Mouse (Mus musculus) C2C12 (cell line): ENCODE measurements at regions not wholly inside any gene's neighbourhood (a gene's known extent, or its start where the extent isn't known, plus 50 kb on each side); places are given as distances from the start of the nearest gene placed in this dataset.

Experiments
- H3K27me3 ChIP-seq: one replicate; pipeline ENCODE4 v1.6.1; 2011; ENCODE audit not compliant: control insufficient read depth, insufficient read depth, insufficient read length
- H3K36me3 ChIP-seq: one replicate; pipeline ENCODE4 v1.6.1; 2011; ENCODE audit not compliant: control insufficient read depth, insufficient read depth
- H3K4me3 ChIP-seq: one replicate; pipeline ENCODE4 v1.5.1; 2011; ENCODE audit warnings: mild to moderate bottlenecking, control low read depth; ENCODE audit not compliant: poor library complexity, insufficient read depth, severe bottlenecking
- H3K79me2 ChIP-seq: one replicate; pipeline ENCODE4 v1.6.1; 2011; ENCODE audit not compliant: control insufficient read depth, insufficient read depth
- H3K79me3 ChIP-seq: one replicate; pipeline ENCODE4 v1.6.1; 2011; ENCODE audit warnings: low read depth, control low read depth
- H3ac ChIP-seq: one replicate; pipeline ENCODE3; 2011; ENCODE audit warnings: low read depth; ENCODE audit not compliant: control insufficient read depth, insufficient read length
- CEBPB ChIP-seq: IDR thresholded peaks from one replicate; pipeline ENCODE4 v1.6.1; 2011; ENCODE audit warnings: low read depth, mild to moderate bottlenecking, control low read depth, moderate library complexity
- CTCF ChIP-seq: IDR thresholded peaks from one replicate; pipeline ENCODE4 v1.5.1; 2011; ENCODE audit not compliant: control insufficient read depth, insufficient read depth, insufficient read length
- FOSL1 ChIP-seq: IDR thresholded peaks from one replicate; pipeline ENCODE4 v1.8.0; 2011; ENCODE audit warnings: mild to moderate bottlenecking, low read length; ENCODE audit not compliant: poor library complexity, insufficient read depth, severe bottlenecking
- MAX ChIP-seq: IDR thresholded peaks from one replicate; pipeline ENCODE4 v1.6.1; 2011; ENCODE audit warnings: mild to moderate bottlenecking, control low read depth
- MYOD1 ChIP-seq: IDR thresholded peaks from one replicate; pipeline ENCODE4 v1.6.1; 2011; ENCODE audit warnings: low read depth; ENCODE audit not compliant: control insufficient read depth, insufficient read length
- MYOG ChIP-seq: IDR thresholded peaks from one replicate; pipeline ENCODE4 v1.6.1; 2011; ENCODE audit not compliant: control insufficient read depth, insufficient read length; ENCODE audit errors: extremely low read depth
- USF1 ChIP-seq: IDR thresholded peaks from one replicate; pipeline ENCODE4 v1.6.1; 2011; ENCODE audit warnings: low read depth, mild to moderate bottlenecking, control low read depth, moderate library complexity

DNA sequence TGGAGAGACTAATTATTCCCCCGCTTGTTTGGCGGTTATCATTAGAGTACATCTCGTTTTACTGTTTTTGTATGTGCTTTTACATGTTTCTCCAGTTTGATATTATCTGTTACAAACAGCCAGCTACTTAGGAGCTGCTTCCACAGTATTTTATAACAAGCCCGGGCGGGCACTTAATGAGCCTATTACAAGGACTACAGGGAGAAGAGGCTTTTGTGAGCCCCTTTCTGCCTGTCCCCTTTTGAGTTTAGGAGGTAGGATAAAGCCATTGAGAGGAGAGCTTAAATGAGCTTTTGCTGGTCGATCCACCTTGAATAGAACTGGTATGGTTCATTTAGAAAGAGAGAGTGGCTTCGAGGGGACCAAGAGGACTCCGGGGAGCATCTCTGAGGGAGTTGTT lies 208.0 kb downstream of the Nr2f2 start:
- Histone ChIP-seq H3ac (no peak overlapping the region), H3K79me2 (no peaks in the 10 kb centered on the region), H3K79me3 (no peaks in the 10 kb centered on the region), H3K4me3 (no peak overlapping the region), H3K36me3 (no peaks in the 10 kb centered on the region), H3K27me3 (no peaks in the 10 kb centered on the region)
- TF ChIP-seq MYOD1: no peak
- no peak for TF ChIP-seq MAX
- no peak for TF ChIP-seq CEBPB
- no peak for TF ChIP-seq CTCF
- TF ChIP-seq USF1: no peak
- TF ChIP-seq FOSL1: no peak
- TF ChIP-seq MYOG: no peak

DNA sequence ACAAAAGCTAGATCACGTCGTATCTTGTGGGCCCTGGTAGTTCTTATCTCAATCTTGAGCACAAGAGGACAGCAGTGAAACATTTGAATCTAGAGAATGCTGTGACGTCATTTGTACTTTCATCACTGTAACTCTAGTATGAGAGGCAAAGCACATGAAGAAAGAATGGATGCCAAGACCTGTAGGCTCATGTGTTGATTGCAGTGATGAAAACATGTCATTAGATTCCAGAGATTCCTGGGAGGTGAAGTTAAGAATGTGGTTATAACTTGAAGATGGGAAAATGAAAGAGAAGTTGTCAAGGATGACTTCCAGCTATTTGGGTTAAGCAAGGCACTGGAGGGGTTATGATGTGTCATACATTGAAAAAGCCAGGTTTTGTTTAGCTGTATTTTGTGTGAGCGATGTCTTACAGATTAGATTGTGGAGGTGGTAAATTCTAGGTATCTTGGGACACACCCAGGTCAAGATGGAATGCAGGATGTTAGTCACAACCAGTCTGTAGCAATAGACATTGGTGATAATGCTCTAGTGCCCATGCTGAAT lies 221.7 kb downstream of the Nr2f2 start:
- Histone ChIP-seq H3K4me3 (no peak overlapping the region), H3K27me3 (no peaks in the 10 kb centered on the region), H3K36me3 (no peaks in the 10 kb centered on the region), H3K79me2 (no peaks in the 10 kb centered on the region), H3ac (no peak overlapping the region), H3K79me3 (no peaks in the 10 kb centered on the region)
- no peak for TF ChIP-seq MAX
- TF ChIP-seq MYOD1: no peak
- no peak for TF ChIP-seq FOSL1
- no peak for TF ChIP-seq MYOG
- no peak for TF ChIP-seq USF1
- no peak for TF ChIP-seq CTCF
- no peak for TF ChIP-seq CEBPB

DNA sequence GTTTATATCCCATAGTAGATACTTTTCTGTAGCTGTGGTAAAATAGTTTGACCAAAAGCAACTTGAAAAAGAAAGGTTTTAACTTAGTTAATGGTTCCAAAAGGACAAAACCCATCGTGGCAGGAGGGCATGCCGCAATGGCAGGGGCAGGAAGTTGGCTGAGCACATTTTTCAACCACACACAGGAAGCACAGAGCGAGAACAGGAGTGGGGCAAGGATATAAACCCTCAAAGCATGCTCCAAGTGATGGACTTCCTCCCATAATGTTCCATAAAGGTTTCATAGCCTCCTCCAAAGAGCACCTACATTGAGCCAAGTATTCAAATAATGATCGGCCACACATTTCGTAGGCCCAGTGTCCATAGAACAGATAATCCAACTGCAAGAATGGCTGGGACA lies 229.7 kb downstream of the Nr2f2 start:
- Histone ChIP-seq H3K27me3 (no peaks in the 10 kb centered on the region), H3K79me2 (no peaks in the 10 kb centered on the region)
- TF ChIP-seq FOSL1 (no peak), MAX (no peak), CTCF (no peak)

DNA sequence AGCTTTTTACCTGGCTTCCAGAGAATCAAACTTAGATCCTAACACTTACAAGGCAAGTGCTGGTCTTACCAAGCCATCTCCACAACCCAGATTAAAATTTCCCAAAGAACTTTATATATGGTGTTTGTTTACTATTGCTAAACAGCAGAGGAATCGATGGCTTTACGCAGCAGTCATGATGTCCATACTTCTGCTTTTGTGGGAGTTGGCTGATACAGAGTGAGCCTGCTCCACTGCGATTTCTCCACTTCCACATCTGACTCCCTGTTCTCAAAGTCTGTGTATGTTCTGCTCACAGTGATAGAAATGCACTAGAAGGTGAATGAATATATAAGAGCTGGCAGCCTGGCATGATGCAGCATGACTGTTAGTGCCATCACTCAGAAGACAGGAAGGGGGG lies 231.1 kb downstream of the Nr2f2 start:
- Histone ChIP-seq H3K27me3 (no peaks in the 10 kb centered on the region), H3K79me2 (no peaks in the 10 kb centered on the region), H3K36me3 (no peaks in the 10 kb centered on the region), H3K4me3 (no peak overlapping the region), H3ac (no peak overlapping the region), H3K79me3 (no peaks in the 10 kb centered on the region)
- no peak for TF ChIP-seq MYOD1

More for the DNA sequence above, 229.7 kb downstream of the Nr2f2 start:
- H3K4me3 ChIP-seq: no peak overlapping the region
- H3K36me3 ChIP-seq: no peaks in the 10 kb centered on the region
- H3ac ChIP-seq: no peak overlapping the region
- H3K79me3 ChIP-seq: no peaks in the 10 kb centered on the region

DNA sequence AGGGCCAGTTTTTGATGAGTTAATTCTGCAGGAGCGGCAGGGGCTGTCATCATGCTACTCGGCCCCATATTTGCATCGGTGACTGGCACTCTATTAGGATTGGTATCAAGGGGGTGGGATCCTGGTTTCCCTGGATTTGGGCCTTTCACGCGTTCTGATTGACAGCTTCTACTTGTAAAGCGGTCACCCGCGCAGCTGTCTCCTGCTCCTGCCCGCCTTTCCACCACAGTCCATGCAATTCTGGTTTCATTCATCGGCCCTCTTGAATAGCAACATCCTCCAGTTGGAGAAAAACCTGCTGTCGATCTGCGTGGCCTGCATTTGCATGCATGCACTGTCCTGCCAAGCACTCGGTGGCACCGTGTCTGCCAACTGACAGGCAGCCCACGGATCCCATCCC lies 236.6 kb downstream of the Nr2f2 start:
- no peaks in the 10 kb centered on the region for H3K79me2 ChIP-seq
- no peak overlapping the region for H3K4me3 ChIP-seq
- H3K79me3 ChIP-seq: no peaks in the 10 kb centered on the region
- TF ChIP-seq CTCF (no peak), USF1 (no peak), FOSL1 (no peak), MYOD1 (no peak), MAX (no peak), CEBPB (no peak), MYOG (no peak)
- H3K36me3 ChIP-seq: no peaks in the 10 kb centered on the region
- no peaks in the 10 kb centered on the region for H3K27me3 ChIP-seq
- no peak overlapping the region for H3ac ChIP-seq

DNA sequence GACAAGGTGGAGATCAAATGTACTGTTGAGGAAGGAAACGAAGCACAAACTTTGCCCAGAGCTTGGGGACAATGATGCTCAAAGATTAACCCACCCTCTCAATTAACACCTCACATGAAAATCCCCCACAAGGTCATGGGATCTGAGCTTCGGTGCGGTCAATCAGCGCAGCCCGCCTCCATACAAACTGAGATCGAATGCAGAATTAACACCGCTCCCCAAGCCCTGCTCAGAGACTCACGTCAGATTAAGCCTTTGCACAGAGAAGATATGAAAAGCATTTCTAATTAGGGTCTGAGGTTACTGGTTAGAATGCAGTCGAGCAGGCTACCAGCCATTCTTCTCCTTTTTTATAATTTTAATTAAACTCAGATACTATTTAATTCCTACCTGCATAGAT lies 243.7 kb downstream of the Nr2f2 start:
- no peak overlapping the region for H3K4me3 ChIP-seq
- no peaks in the 10 kb centered on the region for H3K27me3 ChIP-seq
- no peak overlapping the region for H3ac ChIP-seq
- no peak for TF ChIP-seq CTCF
- TF ChIP-seq MYOG: no peak
- no peak for TF ChIP-seq MAX
- no peak for TF ChIP-seq FOSL1
- no peak for TF ChIP-seq MYOD1
- TF ChIP-seq CEBPB: no peak
- TF ChIP-seq USF1: no peak
- H3K36me3 ChIP-seq: no peaks in the 10 kb centered on the region
- no peaks in the 10 kb centered on the region for H3K79me3 ChIP-seq
- no peaks in the 10 kb centered on the region for H3K79me2 ChIP-seq
